ENCODE assay signal across 13 mouse cellular contexts in genomic region chr3:132651776-132652175, GRCm38 (mm10). TPM values are rescaled to one million over a fixed set of nuclear protein-coding genes. Genes with fewer than 3 reads are reported as not detected.
DNase-seq lines count a peak whose midpoint lies in the region; ATAC-seq and TF ChIP-seq lines count a peak whose summit lies in the region.
"Had no signal": no experiment of that assay in that cellular context is flagged by ENCODE, and none has a peak within 500 bp of the region (broad histone marks: within the 10 kb centered on the region; RNA-seq: fewer than 3 reads in every experiment).

No protein-coding gene starts in this region.

- no peaks in the 10 kb centered on the region for H3K9me3 ChIP-seq in stomach, embryonic 15.5 days
- H3K9me3 ChIP-seq: megakaryocyte, embryonic 14.5 days; neural tube, embryonic 12.5 days had no signal

- peak; percentile 31; the same call in 1 of the 2 replicates for ATAC-seq in stomach, embryonic 15.5 days (ENCODE audit: insufficient read depth, low FRiP score, low read depth)
- no peak for ATAC-seq in megakaryocyte-erythroid progenitor cell, adult 5-6 weeks (replicated peaks; ENCODE audit: low FRiP score, low TSS enrichment, poor library complexity, severe bottlenecking)

- H3K4me2 ChIP-seq in stomach, embryonic 15.5 days, result no peak overlapping the region
- H3K4me2 ChIP-seq: neural tube, embryonic 12.5 days had no signal

- H3K27me3 ChIP-seq in stomach, embryonic 15.5 days (replicated peaks), result no peaks in the 10 kb centered on the region
- H3K27me3 ChIP-seq in cerebellum, adult 2 months (ENCODE audit: control insufficient read depth, insufficient read depth, low read length), result no peaks in the 10 kb centered on the region
- H3K27me3 ChIP-seq: megakaryocyte, embryonic 14.5 days; neural tube, embryonic 12.5 days had no signal

- TF ChIP-seq CTCF in cerebellum, adult 2 months (IDR thresholded peaks at IDR 0.05; ENCODE audit: borderline replicate concordance, insufficient read depth, low read depth, low read length), result no peak

- no peak overlapping the region for H3K4me3 ChIP-seq in stomach, embryonic 15.5 days (replicated peaks)
- H3K4me3 ChIP-seq in cerebellum, adult 2 months (replicated peaks; ENCODE audit: insufficient read depth, low read depth, low read length), result no peak overlapping the region
- H3K4me3 ChIP-seq: megakaryocyte, embryonic 14.5 days; neural tube, embryonic 12.5 days had no signal

- peak; percentile 9 for DNase-seq in adrenal gland, adult 8-10 months
- no peak for DNase-seq in adrenal gland, adult 18-20 months (ENCODE audit: low spot score in 2 of 2)
- DNase-seq in ovary, adult 18-20 months (ENCODE audit: low spot score), result peak; percentile 17
- no peak for DNase-seq in ovary, postnatal 10 days (ENCODE audit: low spot score)
- peak; percentile 7 for DNase-seq in heart, postnatal 25 days (ENCODE audit: low spot score)
- DNase-seq in cerebellum, adult 2 months, result no peak

- 49% methylated on average over 3 of the region's 3 CpGs for WGBS in stomach, embryonic 15.5 days
- WGBS in cerebellum, adult 2 months, result 72% methylated on average over 3 of the region's 3 CpGs

- H3K9ac ChIP-seq in stomach, embryonic 15.5 days, result no peak overlapping the region
- H3K9ac ChIP-seq: neural tube, embryonic 12.5 days had no signal

- no peak overlapping the region; the same call in 1 of the 2 replicates for H3K27ac ChIP-seq in stomach, embryonic 15.5 days
- no peak overlapping the region for H3K27ac ChIP-seq in cerebellum, adult 2 months (ENCODE audit: insufficient read depth, low read length)
- H3K27ac ChIP-seq: kidney, postnatal 0 days; neural tube, embryonic 12.5 days had no signal

- H3K4me1 ChIP-seq in stomach, embryonic 15.5 days, result no peaks in the 10 kb centered on the region
- H3K4me1 ChIP-seq in cerebellum, adult 2 months (ENCODE audit: control insufficient read depth, insufficient read depth, low read length), result no peaks in the 10 kb centered on the region
- H3K4me1 ChIP-seq: megakaryocyte, embryonic 14.5 days; neural tube, embryonic 12.5 days had no signal

- no peak for TF ChIP-seq POLR2A in cerebellum, adult 2 months (IDR thresholded peaks at IDR 0.05; ENCODE audit: borderline replicate concordance, insufficient read depth, low read length)

- intact Hi-C loops in heart, postnatal 25 days (cut with DNase I), result no loop called here

- no peaks in the 10 kb centered on the region for H3K36me3 ChIP-seq in stomach, embryonic 15.5 days
- H3K36me3 ChIP-seq: neural tube, embryonic 12.5 days had no signal

RNA-seq across cellular contexts. Expression of gene Gimd1, which starts 22.2 kb away (rescaled TPM):
- not detected for total RNA-seq in adrenal gland, adult 8-10 months (2022)
- not detected for total RNA-seq in adrenal gland, adult 18-20 months (2021)
- total RNA-seq in heart, postnatal 25 days (2021), result not detected
- 3.9 TPM in 2 replicates for polyA plus RNA-seq in stomach, embryonic 15.5 days (2015; fragmentation: Nextera tagmentation; extraction: Ambion mirVana)
- total RNA-seq in megakaryocyte-erythroid progenitor cell, adult 5-6 weeks (2014; fragmentation: Nextera tagmentation), result not detected in 2 replicates
- not detected in 2 replicates for total RNA-seq in megakaryocyte-erythroid progenitor cell, adult 5-6 weeks (2017)
- polyA plus RNA-seq in cerebellum, adult 2 months (2012; rRNA removed), result not detected in 2 replicates
- polyA plus RNA-seq: heart, embryonic 14.5 days; neural tube, embryonic 12.5 days; spleen, adult 2 months had no signal

RNA-seq across cellular contexts. Expression of gene Tbck, which starts 32.2 kb away (rescaled TPM):
- 10 to 100 TPM; 21.0 to 27.6 (median 26.0) TPM for total RNA-seq in adrenal gland, adult 8-10 months (2022)
- 10 to 100 TPM; 18.7 to 18.9 TPM for total RNA-seq in adrenal gland, adult 18-20 months (2021)
- 10 to 100 TPM; 12.0 to 13.1 TPM for total RNA-seq in heart, postnatal 25 days (2021)
- polyA plus RNA-seq in stomach, embryonic 15.5 days (2015; fragmentation: Nextera tagmentation; extraction: Ambion mirVana), result 19.7 and 20.6 TPM in 2 replicates
- total RNA-seq in megakaryocyte-erythroid progenitor cell, adult 5-6 weeks (2014; fragmentation: Nextera tagmentation), result 14.4 and 16.5 TPM in 2 replicates
- 16.0 and 18.6 TPM in 2 replicates for total RNA-seq in megakaryocyte-erythroid progenitor cell, adult 5-6 weeks (2017)
- polyA plus RNA-seq in cerebellum, adult 2 months (2012; rRNA removed), result 8.6 and 9.0 TPM in 2 replicates

RNA-seq across cellular contexts. Expression of gene Aimp1, which starts 32.4 kb away (rescaled TPM):
- 10 to 100 TPM; 48.3 to 57.7 (median 56.0) TPM for total RNA-seq in adrenal gland, adult 8-10 months (2022)
- total RNA-seq in adrenal gland, adult 18-20 months (2021), result 10 to 100 TPM; 41.8 to 43.6 TPM
- 10 to 100 TPM; 48.0 to 51.9 TPM for total RNA-seq in heart, postnatal 25 days (2021)
- 66.2 and 72.5 TPM in 2 replicates for polyA plus RNA-seq in stomach, embryonic 15.5 days (2015; fragmentation: Nextera tagmentation; extraction: Ambion mirVana)
- 109 and 117 TPM in 2 replicates for total RNA-seq in megakaryocyte-erythroid progenitor cell, adult 5-6 weeks (2014; fragmentation: Nextera tagmentation)
- 144 and 183 TPM in 2 replicates for total RNA-seq in megakaryocyte-erythroid progenitor cell, adult 5-6 weeks (2017)
- 66.5 and 66.6 TPM in 2 replicates for polyA plus RNA-seq in cerebellum, adult 2 months (2012; rRNA removed)

Comparison
In these comparisons a context has a peak if more than half of its experiments do, and no peak if none do; other contexts are left out.
1. DNase-seq: peak in adrenal gland, adult 8-10 months (single experiment), ovary, adult 18-20 months (single experiment) and heart, postnatal 25 days (single experiment); none in adrenal gland, adult 18-20 months (0 of 2), ovary, postnatal 10 days (single experiment) and cerebellum, adult 2 months (0 of 2).